Mouse (Mus musculus) urinary bladder, postnatal 25 days (tissue): ENCODE measurements around the gene Gls2.
"Not testable (repeated sequence)": the region's sequence is repeated elsewhere in the genome, so short reads cannot be mapped to it uniquely, and the experiment has no call there.

Source experiments
- DNase-seq: peaks from one replicate; pipeline ENCODE4 v3.0.0; 2022; ENCODE audit warnings: low spot score

The Gls2 gene

GRCm38 (mm10) chr10:128194024-128194550, at the start of gene Gls2:
Gene Gls2 (plus strand): TSS chr10:128194457.
- peak; percentile 95 for DNase-seq

GRCm38 (mm10) chr10:128144961-128145360, 49.3 kb upstream of the Gls2 start:
- DNase-seq = no peak

- no peak for DNase-seq
Observed at GRCm38 (mm10) chr10:128148789-128149365, 45.4 kb upstream of the Gls2 start.

- peak; percentile 61 for DNase-seq
Observed at GRCm38 (mm10) chr10:128149592-128149991, 44.7 kb upstream of the Gls2 start.

- peak; percentile 50 for DNase-seq
Observed at GRCm38 (mm10) chr10:128150941-128151340, 43.3 kb upstream of the Gls2 start.

- DNase-seq = no peak
Observed at GRCm38 (mm10) chr10:128153978-128154377, 40.3 kb upstream of the Gls2 start.

GRCm38 (mm10) chr10:128165726-128166125, 28.5 kb upstream of the Gls2 start:
- not testable (repeated sequence) for DNase-seq

GRCm38 (mm10) chr10:128167091-128167490, 27.2 kb upstream of the Gls2 start:
- DNase-seq = no peak

GRCm38 (mm10) chr10:128171348-128171747, 22.9 kb upstream of the Gls2 start:
- DNase-seq = not testable (repeated sequence)

- no peak for DNase-seq
Observed at GRCm38 (mm10) chr10:128175302-128175701, 19.0 kb upstream of the Gls2 start.

- DNase-seq = peak; percentile 23
Observed at GRCm38 (mm10) chr10:128175996-128176755, 18.1 kb upstream of the Gls2 start.

- DNase-seq = no peak
Observed at GRCm38 (mm10) chr10:128177316-128177715, 16.9 kb upstream of the Gls2 start.

GRCm38 (mm10) chr10:128179989-128180388, 14.3 kb upstream of the Gls2 start, which contains the start of gene Rbms2:
Gene Rbms2 (minus strand): TSS chr10:128180297.
- DNase-seq = no peak

GRCm38 (mm10) chr10:128184296-128184695, 10.0 kb upstream of the Gls2 start:
- DNase-seq = no peak

GRCm38 (mm10) chr10:128185277-128185940, 8.8 kb upstream of the Gls2 start:
- no peak for DNase-seq

GRCm38 (mm10) chr10:128185959-128186358, 8.3 kb upstream of the Gls2 start:
- peak; percentile 76 for DNase-seq

GRCm38 (mm10) chr10:128187181-128187605, 7.1 kb upstream of the Gls2 start:
- DNase-seq = no peak

- peak; percentile 68 for DNase-seq
Observed at GRCm38 (mm10) chr10:128188242-128188877, 5.9 kb upstream of the Gls2 start.

GRCm38 (mm10) chr10:128191472-128191871, 2.8 kb upstream of the Gls2 start:
- no peak for DNase-seq

GRCm38 (mm10) chr10:128192030-128192766, 2.1 kb upstream of the Gls2 start:
- not testable (repeated sequence) for DNase-seq

- DNase-seq = no peak
Observed at GRCm38 (mm10) chr10:128193113-128193512, 1.1 kb upstream of the Gls2 start.
